Mouse (Mus musculus): ENCODE measurements around the gene Gm21060.
"Not testable (repeated sequence)": the region's sequence is repeated elsewhere in the genome, so short reads cannot be mapped to it uniquely, and the experiment has no call there.

The Gm21060 gene

DNA sequence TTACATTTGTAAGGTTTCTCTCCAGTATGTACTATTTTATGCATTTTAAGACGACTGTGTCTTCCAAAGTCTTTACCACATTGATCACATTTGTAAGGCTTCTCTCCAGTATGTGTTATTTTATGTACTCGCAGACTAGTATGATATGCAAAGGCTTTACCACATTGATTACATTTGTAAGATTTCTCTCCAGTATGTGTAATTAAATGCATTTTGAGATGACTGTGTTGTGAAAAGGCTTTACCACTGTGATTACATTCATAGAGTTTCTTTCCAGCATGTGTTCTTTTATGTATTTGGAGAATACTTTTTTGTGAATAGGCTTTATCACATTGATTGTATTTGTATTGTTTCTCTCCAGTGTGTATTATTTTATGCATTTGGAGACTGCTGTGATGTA is at the start of gene Gm21060:
TSS of gene Gm21060 (minus strand) at position 101 of the 400 bp plus-strand sequence.
- ChIA-PET POLR2A (no interaction called here), CTCF (no interaction called here)

DNA sequence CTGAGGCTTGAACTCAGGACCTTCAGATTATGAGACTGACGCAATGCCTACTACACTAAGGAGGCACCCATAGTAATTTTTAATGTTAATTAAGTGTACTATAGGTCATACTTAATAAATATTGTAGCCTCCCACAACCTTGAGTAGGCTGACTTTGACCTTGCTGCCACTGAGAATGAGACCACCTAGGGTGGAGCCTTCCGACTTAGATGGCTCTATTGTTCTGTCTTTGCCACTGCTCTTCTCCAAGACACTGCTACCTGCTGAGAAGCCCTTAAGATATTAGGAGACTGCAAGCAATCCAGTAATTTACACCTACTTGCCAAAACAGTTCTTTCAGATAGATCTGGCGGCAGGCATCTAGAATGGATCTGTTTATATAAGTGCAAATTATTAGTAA is 24.0 kb upstream of the Gm21060 start:
- CTCF ChIA-PET: not testable (repeated sequence)
- POLR2A ChIA-PET: interaction anchor here in 1 of 4 experiments (0.5 kb wide), 1 partner anchor 9 kb away, joined by 3 read pairs; no protein-coding TSS in a partner anchor

DNA sequence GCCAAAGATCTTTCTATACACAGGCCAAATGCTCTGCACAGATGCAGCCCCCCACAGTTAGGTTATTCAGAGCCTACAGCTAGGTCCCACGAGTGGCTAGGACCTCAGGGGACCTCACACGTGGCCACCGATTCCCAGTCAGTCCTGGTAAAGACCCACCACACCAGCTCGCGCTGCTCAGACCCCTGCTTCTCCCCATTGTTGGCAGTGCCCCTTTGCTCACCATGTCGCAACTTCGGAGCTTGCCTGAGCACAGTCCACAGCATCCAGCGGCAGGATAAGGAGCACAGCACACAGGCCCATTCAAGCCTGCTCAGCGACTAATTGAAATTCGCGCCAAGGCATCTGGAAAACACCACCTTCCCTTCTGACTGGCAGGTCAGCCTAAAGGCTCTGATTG is 16.3 kb upstream of the Gm21060 start:
- POLR2A ChIA-PET: interaction anchor here in 2 of 4 experiments (0.8 to 2.3 kb wide), 14 partner anchors 9 to 732 kb away, joined by 3 to 9 read pairs (median 4); partner anchors contain the start of genes Cacul1 (in 1 of the 2) and Grk5 (in 1 of the 2)
- CTCF ChIA-PET: not testable (repeated sequence)

DNA sequence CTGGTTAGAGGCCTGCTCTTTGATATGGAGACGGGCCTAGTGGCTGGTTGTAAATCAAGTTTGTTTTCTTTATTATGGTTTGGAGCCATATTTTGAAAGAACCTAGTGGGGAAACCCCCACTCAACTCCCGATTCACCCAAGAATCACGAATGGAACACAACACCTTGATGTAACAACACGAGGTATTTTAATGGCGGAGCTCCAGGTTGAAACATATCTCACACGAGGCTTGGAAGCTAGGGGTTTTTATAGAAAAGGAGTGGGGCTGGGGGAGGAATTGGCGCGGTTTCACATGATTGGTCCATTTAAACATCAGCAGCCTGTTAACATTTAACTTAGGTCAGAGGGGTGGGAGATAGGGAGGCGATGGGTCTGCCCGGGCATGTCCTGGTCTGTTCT is 15.5 kb upstream of the Gm21060 start:
- CTCF ChIA-PET: not testable (repeated sequence)
- POLR2A ChIA-PET: interaction anchor here in 2 of 4 experiments (0.9 to 2.3 kb wide), 12 partner anchors 8 to 732 kb away, joined by 3 to 9 read pairs (median 4); partner anchors contain the start of gene Cacul1 (in 1 of the 2)

DNA sequence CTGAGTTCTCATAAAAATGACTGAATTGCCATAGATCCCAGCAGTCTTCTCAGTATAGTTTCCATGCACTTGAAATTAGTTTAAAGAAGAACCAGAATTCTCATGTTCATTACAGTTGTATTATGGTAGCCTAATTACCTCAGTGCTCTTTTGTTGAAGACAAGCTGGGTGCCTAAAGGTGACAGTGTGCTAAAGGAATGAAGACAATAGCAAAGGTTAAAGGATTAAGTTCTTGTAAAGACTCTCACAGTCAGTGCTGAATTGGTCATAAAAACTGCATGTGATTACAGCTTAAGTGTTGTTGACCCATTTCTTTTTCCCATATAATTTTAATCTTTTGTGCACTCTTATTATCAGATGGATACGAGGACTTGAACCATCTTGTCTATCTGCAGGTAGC is 11.2 kb upstream of the Gm21060 start:
- POLR2A ChIA-PET: interaction anchor here in 2 of 4 experiments (0.8 to 1.7 kb wide), 3 partner anchors 23 to 39 kb away, joined by 3 read pairs; no protein-coding TSS in a partner anchor

DNA sequence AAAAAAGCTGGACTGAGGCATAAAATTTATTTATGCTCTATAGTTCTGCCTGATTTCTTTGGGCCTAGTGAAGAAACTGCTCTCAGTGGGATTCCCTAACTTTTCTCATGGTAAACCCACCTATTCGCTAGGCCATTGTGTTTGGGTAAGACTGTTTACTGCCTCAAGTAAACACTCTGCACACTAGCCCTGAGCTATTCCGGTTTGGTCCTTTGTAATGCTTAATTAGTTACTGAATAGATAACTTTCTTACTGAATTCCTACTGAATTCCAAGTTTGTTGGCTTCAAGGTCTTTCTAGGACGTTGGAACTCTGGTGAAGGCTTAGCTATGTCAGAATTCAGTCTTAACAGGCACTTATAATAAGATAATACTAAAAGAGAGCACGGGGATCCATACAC is 11.8 kb downstream of the Gm21060 start:
- ChIA-PET CTCF (interaction anchor here in 2 of 4 experiments (0.6 to 1.2 kb wide), 2 partner anchors 18 to 20 kb away, joined by 3 read pairs; no protein-coding TSS in a partner anchor), POLR2A (interaction anchor here in 3 of 4 experiments (0.6 to 1.1 kb wide), 5 partner anchors 18 to 910 kb away, joined by 3 to 4 read pairs (median 3); no protein-coding TSS in a partner anchor)

More for the DNA sequence above, 11.2 kb upstream of the Gm21060 start:
- CTCF ChIA-PET: interaction anchor here in 1 of 4 experiments (1.2 kb wide), 1 partner anchor 42 kb away, joined by 4 read pairs; no protein-coding TSS in a partner anchor

DNA sequence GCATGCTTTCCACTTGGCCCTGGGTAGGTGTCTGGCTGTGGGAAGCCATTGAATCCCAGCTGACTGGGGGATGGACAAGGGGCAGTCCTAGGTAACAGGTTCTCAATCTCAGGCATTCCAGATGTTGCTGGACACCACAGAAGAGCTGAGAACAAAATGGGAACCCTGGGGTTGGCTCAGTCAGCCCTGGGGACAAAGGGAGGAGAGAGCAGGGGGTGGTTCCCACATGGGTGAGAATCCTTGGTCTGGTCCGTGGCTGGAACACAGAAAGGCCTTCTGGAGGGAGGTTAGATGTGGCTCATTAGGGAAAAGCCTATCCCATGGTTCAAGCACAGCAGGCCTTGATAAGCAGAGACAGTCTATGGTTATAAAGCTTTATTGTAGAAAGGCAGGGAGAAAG is 13.3 kb downstream of the Gm21060 start:
- POLR2A ChIA-PET: no interaction called here
- CTCF ChIA-PET: no interaction called here

DNA sequence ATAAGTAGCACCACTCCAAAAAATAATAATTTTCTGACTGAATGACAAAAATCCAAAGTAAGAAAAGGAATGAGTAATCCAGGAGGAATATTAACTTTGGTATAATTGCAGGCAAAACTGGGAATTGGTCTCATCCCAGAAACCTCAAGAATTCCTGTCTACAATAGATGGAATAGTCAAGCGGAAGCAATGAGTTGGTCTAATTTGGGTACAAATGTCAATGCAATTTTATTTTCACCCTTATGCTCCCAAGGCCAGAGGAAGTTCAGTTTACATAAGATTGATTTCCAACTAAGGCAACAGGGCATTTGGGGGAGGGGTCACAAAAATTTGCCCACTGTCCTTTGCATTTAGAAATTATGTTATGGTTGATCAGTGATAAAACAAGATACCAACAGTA is 21.4 kb downstream of the Gm21060 start:
- CTCF ChIA-PET: no interaction called here
- POLR2A ChIA-PET: no interaction called here

DNA sequence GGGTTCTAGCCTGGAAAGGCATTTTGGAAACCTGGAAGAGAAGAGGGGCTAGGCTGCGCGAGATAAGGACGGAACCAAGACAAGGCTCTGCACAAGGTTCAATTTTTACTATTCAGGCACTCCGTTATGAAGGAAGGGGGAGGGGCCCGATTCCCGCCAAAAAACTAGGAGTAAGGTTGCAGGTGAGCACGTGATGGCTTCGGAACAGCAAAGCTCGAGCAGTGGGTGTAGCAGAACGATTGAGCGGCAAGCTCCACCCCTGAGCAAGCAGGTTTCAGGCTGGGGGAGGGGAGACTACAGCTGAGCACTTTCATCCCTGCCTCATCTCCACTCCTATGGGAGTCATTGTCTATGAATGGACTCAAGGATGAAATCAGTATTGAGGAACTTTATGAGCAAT is 27.7 kb downstream of the Gm21060 start:
- POLR2A ChIA-PET: interaction anchor here in 3 of 4 experiments (0.5 to 1.6 kb wide), 5 partner anchors 36 to 129 kb away, joined by 3 to 5 read pairs (median 4); partner anchors contain the start of gene Zfp950 (in 1 of the 3)
- CTCF ChIA-PET: interaction anchor here in 1 of 4 experiments (1.0 kb wide), 1 partner anchor 70 kb away, joined by 5 read pairs; no protein-coding TSS in a partner anchor

DNA sequence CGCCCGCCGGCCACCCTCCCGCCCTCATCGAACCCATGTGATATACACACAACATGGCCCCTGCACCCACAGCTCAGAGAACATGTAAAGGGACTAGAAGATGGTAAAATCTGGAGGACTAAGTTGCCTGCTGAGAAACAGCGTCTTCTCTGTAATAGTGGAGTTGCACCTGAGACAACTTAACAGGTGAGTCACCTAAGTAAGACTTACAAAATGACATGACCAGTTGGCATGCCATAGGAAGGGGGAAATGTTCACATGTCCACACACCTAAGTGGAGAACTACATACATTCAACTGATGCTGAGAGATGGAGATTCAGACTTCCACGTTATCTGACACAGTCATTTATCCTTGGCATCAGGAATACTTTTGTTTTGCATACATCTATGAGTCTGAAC is 29.7 kb downstream of the Gm21060 start:
- CTCF ChIA-PET: interaction anchor here in 2 of 4 experiments (0.7 to 2.8 kb wide), 5 partner anchors 18 to 378 kb away, joined by 3 to 15 read pairs (median 3); partner anchors contain the start of gene Grk5 (in 1 of the 2)
- POLR2A ChIA-PET: interaction anchor here in 3 of 4 experiments (0.7 to 2.8 kb wide), 11 partner anchors 9 to 126 kb away, joined by 3 to 14 read pairs (median 5); partner anchors contain the start of gene Zfp950 (in 1 of the 3)

DNA sequence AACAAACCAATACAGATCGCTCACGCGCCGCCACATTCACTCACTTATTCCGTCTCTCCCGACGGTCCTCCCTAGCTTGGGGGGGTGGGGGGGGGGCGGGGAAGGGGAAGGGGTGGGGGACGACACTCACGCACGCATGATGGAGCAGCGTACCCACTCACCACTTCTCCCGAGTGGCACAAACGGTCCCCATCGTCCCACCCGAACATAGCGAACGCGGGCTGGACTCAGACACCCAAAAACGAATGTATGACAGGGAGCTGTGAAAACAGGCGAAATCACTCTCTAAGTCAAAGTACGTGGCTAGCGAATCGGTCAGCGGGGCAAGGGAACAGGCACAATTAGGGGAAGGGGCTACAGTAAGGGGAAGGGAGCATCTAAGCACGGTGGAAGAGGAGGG is 30.2 kb downstream of the Gm21060 start:
- ChIA-PET CTCF (interaction anchor here in 3 of 4 experiments (0.7 to 3.5 kb wide), 9 partner anchors 11 to 378 kb away, joined by 3 to 50 read pairs (median 3); partner anchors contain the start of gene Grk5 (in 1 of the 3)), POLR2A (interaction anchor here in 3 of 4 experiments (0.7 to 2.8 kb wide), 12 partner anchors 8 to 135 kb away, joined by 3 to 14 read pairs (median 5); partner anchors contain the start of gene Zfp950 (in 1 of the 3))

DNA sequence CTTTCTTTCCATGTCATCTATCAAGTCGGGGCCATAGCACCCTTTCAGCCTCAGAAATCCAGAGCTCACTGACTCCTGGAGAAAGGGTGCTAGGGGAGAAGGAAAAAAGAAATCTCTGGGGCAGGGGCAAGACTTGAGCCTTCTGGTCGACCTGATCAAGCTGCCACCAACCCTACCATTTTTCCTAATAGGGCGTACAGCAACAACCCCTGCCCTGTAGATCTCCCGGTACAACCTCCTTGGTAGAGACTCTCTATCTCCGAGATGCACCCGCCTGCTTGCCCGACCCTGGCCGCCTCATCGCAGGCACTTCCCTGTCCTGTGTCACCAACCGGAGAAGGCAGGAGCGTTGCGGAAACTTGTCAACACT is 30.6 kb downstream of the Gm21060 start:
- ChIA-PET POLR2A (interaction anchor here in 3 of 4 experiments (0.6 to 2.8 kb wide), 14 partner anchors 8 to 380 kb away, joined by 3 to 14 read pairs (median 6); partner anchors contain the start of gene Zfp950 (in 1 of the 3)), CTCF (interaction anchor here (0.5 to 3.5 kb wide), 14 partner anchors 10 to 1714 kb away, joined by 3 to 50 read pairs (median 4); partner anchors contain the start of gene Grk5 (in 1 of the 4))

DNA sequence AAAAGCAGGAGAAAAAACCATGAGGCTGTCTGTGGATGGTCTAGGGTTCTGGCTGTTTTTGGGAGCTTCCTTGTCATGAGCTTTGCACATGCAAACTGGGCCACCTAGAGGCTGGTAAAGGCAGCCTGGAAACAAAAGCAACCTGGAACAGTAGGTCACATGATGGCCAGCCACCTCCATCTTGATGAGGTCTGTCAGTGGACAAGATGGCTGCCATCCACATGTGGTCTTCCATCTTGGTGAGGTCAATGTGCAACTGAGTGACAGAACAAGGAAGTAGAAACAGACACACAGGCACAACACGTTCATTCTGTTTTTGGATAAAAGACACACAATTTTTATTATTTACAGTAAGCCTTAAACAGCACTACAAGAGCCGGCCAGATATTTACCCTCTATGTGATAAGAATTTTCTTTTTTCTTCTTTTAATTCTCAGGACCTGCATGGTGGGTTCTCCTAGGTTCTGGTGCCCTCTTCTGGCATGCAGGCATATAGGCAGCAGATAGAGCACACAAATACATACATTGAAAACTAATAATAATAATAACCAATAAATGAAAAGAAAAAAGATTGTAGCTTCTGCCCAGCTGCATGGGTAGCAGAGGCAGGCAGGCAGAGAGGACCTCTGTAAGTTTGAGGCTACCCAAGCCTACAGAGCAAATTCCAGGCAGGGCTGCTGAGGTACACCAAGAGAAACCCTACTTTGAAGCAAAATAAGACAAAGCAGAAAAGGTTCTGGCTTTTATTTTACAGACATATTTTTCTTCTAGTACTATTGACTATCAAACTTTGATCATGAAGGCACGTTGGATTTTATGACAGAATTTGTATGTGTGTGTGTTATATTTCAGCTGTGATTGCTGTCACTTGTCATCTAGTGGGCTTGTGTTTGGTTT is 31.3 kb downstream of the Gm21060 start:
- POLR2A ChIA-PET: interaction anchor here in 3 of 4 experiments (0.6 to 2.8 kb wide), 22 partner anchors 9 to 685 kb away, joined by 3 to 14 read pairs (median 4); partner anchors contain the start of genes Grk5 (in 2 of the 3), Cacul1 (in 1 of the 3) and Zfp950 (in 1 of the 3)
- CTCF ChIA-PET: interaction anchor here (0.5 to 3.5 kb wide), 34 partner anchors 10 to 1714 kb away, joined by 3 to 50 read pairs (median 4); partner anchors contain the start of genes Grk5 (in 2 of the 4) and Gm7102 (in 1 of the 4)

DNA sequence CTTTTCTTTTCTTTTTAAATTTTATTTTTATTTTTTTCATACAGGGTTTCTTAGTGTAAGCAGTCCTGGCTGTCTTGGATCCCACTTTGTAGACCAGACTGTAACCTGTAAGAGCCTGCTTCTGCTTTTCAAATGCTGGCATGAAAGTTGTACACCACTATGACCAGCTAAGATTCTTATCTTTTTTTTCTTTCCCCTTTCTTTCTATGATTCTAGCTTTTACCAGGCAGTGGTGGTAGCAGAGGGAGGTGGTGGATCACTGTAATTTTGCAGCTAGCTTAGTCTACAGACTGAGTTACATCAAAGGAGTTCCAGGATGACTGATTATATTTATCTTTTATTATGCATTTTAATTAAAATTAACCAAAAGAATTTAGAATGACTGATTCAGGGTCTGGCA is 31.9 kb downstream of the Gm21060 start:
- ChIA-PET CTCF (interaction anchor here (0.6 to 3.5 kb wide), 30 partner anchors 20 to 427 kb away, joined by 3 to 50 read pairs (median 4); partner anchors contain the start of genes Grk5 (in 2 of the 4) and Gm7102 (in 1 of the 4)), POLR2A (interaction anchor here in 3 of 4 experiments (0.6 to 2.8 kb wide), 19 partner anchors 38 to 684 kb away, joined by 3 to 14 read pairs (median 5); partner anchors contain the start of genes Grk5 (in 2 of the 3), Cacul1 (in 1 of the 3) and Zfp950 (in 1 of the 3))

DNA sequence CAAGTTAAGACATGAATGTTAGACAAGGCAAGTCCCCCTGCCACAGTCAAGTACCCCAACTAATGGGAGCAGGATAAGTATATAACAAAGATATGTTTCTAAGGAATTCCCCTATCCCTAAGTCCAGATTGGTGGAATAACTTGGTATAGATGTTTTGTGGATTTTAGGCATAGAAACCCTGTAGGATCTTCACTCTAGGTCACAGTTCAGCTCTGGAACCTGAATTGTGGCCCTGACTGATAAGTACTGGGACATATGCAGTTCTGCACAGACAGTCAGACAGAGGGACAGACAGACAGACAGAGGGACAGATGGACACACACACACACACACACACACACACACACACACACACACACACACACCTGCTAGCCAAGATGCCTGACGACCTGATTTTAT is 32.6 kb downstream of the Gm21060 start:
- POLR2A ChIA-PET: interaction anchor here in 1 of 4 experiments (0.9 to 2.8 kb wide), 5 partner anchors 37 to 133 kb away, joined by 3 to 14 read pairs (median 10); partner anchors contain the start of gene Csf2ra
- CTCF ChIA-PET: interaction anchor here in 2 of 4 experiments (1.8 to 3.5 kb wide), 3 partner anchors 65 to 180 kb away, joined by 10 to 50 read pairs (median 15); no protein-coding TSS in a partner anchor

DNA sequence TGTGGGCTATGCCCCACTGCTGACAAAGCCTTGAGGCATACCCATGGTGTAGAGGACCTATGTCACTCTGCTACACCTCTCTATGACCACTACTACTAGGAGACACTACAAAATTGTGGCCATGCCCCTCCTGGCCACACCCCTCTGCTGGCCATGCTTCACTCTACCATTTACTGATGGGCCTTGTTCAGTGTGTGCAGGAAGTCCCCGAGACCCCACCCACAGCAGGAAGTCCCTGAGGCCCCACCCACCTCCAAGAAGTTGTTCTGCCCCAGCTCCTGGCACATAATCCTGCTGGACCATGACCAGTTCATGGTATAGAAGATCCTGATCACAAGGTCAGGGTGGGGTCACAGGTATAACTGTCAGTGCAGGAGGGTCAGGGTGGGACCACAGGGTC is 35.6 kb downstream of the Gm21060 start:
- CTCF ChIA-PET: no interaction called here

DNA sequence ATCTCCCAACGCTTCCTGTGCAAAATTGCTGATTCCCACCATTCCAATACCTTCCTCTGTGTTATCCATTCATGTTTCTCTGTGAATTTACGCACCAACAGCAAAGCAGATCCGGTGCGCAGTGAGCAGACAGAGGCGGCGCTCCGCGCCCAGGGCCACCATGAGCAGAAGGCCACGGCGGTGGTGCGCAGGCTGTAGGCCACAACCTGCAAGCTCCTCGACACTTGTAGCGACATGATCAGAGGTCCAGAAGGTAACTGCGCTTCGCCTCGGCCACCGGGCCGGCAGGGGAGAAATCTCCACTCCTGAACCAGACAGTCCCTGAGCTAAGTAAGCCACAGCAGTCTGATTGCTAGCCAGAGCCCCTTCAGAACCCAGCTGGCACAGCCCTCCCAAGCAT is 39.1 kb downstream of the Gm21060 start:
- CTCF ChIA-PET: no interaction called here
- POLR2A ChIA-PET: interaction anchor here in 1 of 4 experiments (0.8 to 1.5 kb wide), 3 partner anchors 10 to 127 kb away, joined by 3 to 5 read pairs (median 5); no protein-coding TSS in a partner anchor

More for the DNA sequence above, 35.6 kb downstream of the Gm21060 start:
- POLR2A ChIA-PET: no interaction called here

DNA sequence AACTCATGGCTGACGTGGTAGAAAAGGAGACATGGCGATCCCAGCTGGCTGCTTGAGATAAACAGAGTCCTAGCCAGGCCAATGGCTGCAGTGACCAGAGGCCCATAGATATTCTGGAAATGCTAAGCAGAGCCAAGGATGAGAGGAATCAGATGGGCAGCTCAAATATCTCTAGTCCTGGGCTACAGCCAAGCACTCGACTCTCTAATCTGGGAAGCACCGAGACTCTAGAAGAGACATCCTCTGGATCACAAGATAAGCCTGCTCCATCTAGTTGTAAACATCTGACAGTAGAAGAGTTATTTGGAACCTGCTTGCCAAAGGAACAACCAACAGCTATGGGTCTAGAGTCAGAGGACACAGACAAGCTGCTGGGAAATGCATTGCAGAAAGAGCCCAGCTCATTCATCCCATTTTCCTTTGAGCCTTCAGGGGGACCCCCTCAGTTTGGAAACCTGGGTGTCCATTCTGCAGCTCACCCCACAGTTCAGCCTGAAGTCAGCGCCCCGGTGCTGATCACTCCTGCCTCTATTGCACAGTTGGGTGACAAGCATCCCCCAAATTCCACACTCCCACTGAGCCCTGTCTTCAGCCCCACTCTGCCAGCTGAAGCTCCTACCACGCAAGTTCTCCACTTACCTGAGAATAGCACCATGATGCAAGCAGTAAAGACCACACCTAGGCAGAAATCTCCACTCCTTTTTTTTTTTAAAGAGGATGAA is 40.5 kb downstream of the Gm21060 start:
- ChIA-PET CTCF (interaction anchor here in 2 of 4 experiments (0.7 to 1.0 kb wide), 2 partner anchors 10 to 29 kb away, joined by 3 read pairs; no protein-coding TSS in a partner anchor), POLR2A (interaction anchor here in 1 of 4 experiments (0.9 kb wide), 1 partner anchor 146 kb away, joined by 4 read pairs; no protein-coding TSS in a partner anchor)
